Mouse (Mus musculus): ENCODE measurements around the gene Klhl23. TPM values are rescaled to one million over a fixed set of nuclear protein-coding genes. Genes with fewer than 3 reads are reported as not detected.
A peak's percentile ranks its signal among the peaks of the same experiment; 100 is the strongest.

Klhl23 gene
- polyA plus RNA-seq, 1 experiment from 2014 or later = 43.9 TPM

GRCm38 (mm10) chr2:69840261-69840660 lies 18.5 kb downstream of the Klhl23 start:
- H3K9ac ChIP-seq (ENCODE audit: low read length) = no peak overlapping the region
- no peak overlapping the region for H3K27ac ChIP-seq (ENCODE audit: low read length)
- no peaks in the 10 kb centered on the region for H3K9me3 ChIP-seq (replicated peaks; ENCODE audit: control insufficient read depth, low read length)
- 0 out of 2 replicates have a peak, but pooled peaks cover 4% of the 10 kb centered on the region for H3K36me3 ChIP-seq (ENCODE audit: control insufficient read depth, insufficient read depth, low read length)
- no peaks in the 10 kb centered on the region for H3K4me1 ChIP-seq (ENCODE audit: control insufficient read depth, insufficient read depth, low read length)
- H3K4me2 ChIP-seq (ENCODE audit: low read depth, low read length) = no peak overlapping the region
- no peak overlapping the region for H3K4me3 ChIP-seq (replicated peaks; ENCODE audit: low read length)
- WGBS = 36% methylated on average over 6 of the region's 6 CpGs
- H3K27me3 ChIP-seq (ENCODE audit: control insufficient read depth, insufficient read depth, low read length) = no peaks in the 10 kb centered on the region
- ATAC-seq (ENCODE audit: insufficient read depth, low FRiP score) = no peak

- Histone ChIP-seq H3K4me1 (ENCODE audit: control insufficient read depth, insufficient read depth, low read length) (0 out of 2 replicates have a peak, but pooled peaks cover 2% of the 10 kb centered on the region), H3K9ac (ENCODE audit: low read length) (no peak overlapping the region), H3K4me3 (replicated peaks; ENCODE audit: low read length) (no peak overlapping the region), H3K36me3 (ENCODE audit: control insufficient read depth, insufficient read depth, low read length) (no peaks in the 10 kb centered on the region), H3K9me3 (replicated peaks; ENCODE audit: control insufficient read depth, low read length) (no peaks in the 10 kb centered on the region), H3K27ac (ENCODE audit: low read length) (no peak overlapping the region), H3K4me2 (ENCODE audit: low read depth, low read length) (no peak overlapping the region), H3K27me3 (ENCODE audit: control insufficient read depth, insufficient read depth, low read length) (no peaks in the 10 kb centered on the region)
- WGBS = 62% methylated on average over 6 of the region's 6 CpGs
- no peak for ATAC-seq (ENCODE audit: insufficient read depth, low FRiP score)
These were observed 27.5 kb downstream of the Klhl23 start for GRCm38 (mm10) chr2:69849215-69849614.

DNA sequence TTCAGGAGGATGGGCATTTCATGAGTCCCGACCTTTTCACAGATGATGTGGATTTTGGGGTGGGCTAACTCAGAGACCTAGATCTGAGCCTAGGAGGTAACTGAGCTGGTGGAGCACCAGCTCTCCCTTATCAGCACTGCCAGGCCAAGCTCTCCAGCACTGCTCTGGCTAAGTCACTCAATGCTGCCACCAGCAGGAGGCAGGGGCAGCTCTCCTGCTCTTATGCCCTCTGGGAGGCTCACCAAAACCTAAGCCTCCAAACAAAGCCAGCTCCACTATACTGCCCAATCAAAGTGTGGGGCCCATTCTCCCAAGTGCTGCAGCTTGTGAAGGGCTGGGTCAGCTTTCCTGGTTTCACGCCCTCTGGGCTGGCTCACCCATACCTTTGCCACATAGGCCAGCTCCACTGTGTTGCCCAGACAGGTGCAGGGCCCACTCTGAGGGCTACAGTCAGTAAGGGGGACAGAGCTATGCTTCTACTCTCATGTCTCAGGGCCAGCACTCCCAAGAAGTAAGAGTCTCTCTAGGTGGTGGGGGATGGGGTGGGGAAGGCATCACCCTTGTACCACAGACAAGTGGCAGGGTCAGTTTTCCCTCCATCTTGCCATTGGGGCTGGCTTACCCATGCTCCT lies 29.8 kb downstream of the Klhl23 start:
- H3K4me2 ChIP-seq (ENCODE audit: low read depth, low read length) = no peak overlapping the region
- H3K36me3 ChIP-seq (ENCODE audit: control insufficient read depth, insufficient read depth, low read length) = no peaks in the 10 kb centered on the region
- H3K4me3 ChIP-seq (replicated peaks; ENCODE audit: low read length) = no peak overlapping the region
- no peak; the same call in 1 of the 2 replicates for ATAC-seq (ENCODE audit: insufficient read depth, low FRiP score)
- H3K9me3 ChIP-seq (replicated peaks; ENCODE audit: control insufficient read depth, low read length) = no peaks in the 10 kb centered on the region
- no peak overlapping the region for H3K9ac ChIP-seq (ENCODE audit: low read length)
- no peaks in the 10 kb centered on the region for H3K27me3 ChIP-seq (ENCODE audit: control insufficient read depth, insufficient read depth, low read length)
- WGBS = 60% methylated on average over 2 of the region's 2 CpGs
- H3K4me1 ChIP-seq (ENCODE audit: control insufficient read depth, insufficient read depth, low read length) = 0 out of 2 replicates have a peak, but pooled peaks cover 2% of the 10 kb centered on the region
- H3K27ac ChIP-seq (ENCODE audit: low read length) = no peak overlapping the region

- no peaks in the 10 kb centered on the region for H3K27me3 ChIP-seq (ENCODE audit: control insufficient read depth, insufficient read depth, low read length)
- peak overlapping the region; percentile 59 for H3K27ac ChIP-seq (ENCODE audit: low read length)
- 31% methylated on average over 8 of the region's 8 CpGs for WGBS
- H3K9me3 ChIP-seq (replicated peaks; ENCODE audit: control insufficient read depth, low read length) = no peaks in the 10 kb centered on the region
- ATAC-seq (ENCODE audit: insufficient read depth, low FRiP score) = peak; percentile 57; the same call in 1 of the 2 replicates
- H3K36me3 ChIP-seq (ENCODE audit: control insufficient read depth, insufficient read depth, low read length) = no peaks in the 10 kb centered on the region
- H3K9ac ChIP-seq (ENCODE audit: low read length) = no peak overlapping the region
- H3K4me1 ChIP-seq (ENCODE audit: control insufficient read depth, insufficient read depth, low read length) = no peaks in the 10 kb centered on the region
- H3K4me2 ChIP-seq (ENCODE audit: low read depth, low read length) = no peak overlapping the region
- H3K4me3 ChIP-seq (replicated peaks; ENCODE audit: low read length) = no peak overlapping the region
These were observed 34.6 kb downstream of the Klhl23 start for GRCm38 (mm10) chr2:69856392-69856791.

- ATAC-seq (ENCODE audit: insufficient read depth, low FRiP score) = no peak
- no peak overlapping the region for H3K4me3 ChIP-seq (replicated peaks; ENCODE audit: low read length)
These were observed 36.1 kb downstream of the Klhl23 start for GRCm38 (mm10) chr2:69857882-69858281.

GRCm38 (mm10) chr2:69860972-69861452 lies 39.3 kb downstream of the Klhl23 start:
- Histone ChIP-seq H3K9ac (ENCODE audit: low read length) (peak overlapping the region; percentile 100), H3K27me3 (ENCODE audit: control insufficient read depth, insufficient read depth, low read length) (no peaks in the 10 kb centered on the region), H3K4me2 (ENCODE audit: low read depth, low read length) (peak overlapping the region; percentile 53), H3K9me3 (replicated peaks; ENCODE audit: control insufficient read depth, low read length) (no peaks in the 10 kb centered on the region), H3K4me1 (ENCODE audit: control insufficient read depth, insufficient read depth, low read length) (peaks cover 5% of the 10 kb centered on the region; the same call in 1 of the 2 replicates), H3K4me3 (replicated peaks; ENCODE audit: low read length) (peak overlapping the region; percentile 84), H3K36me3 (ENCODE audit: control insufficient read depth, insufficient read depth, low read length) (no peaks in the 10 kb centered on the region), H3K27ac (ENCODE audit: low read length) (peak overlapping the region; percentile 48)
- ATAC-seq (ENCODE audit: insufficient read depth, low FRiP score) = no peak
- 11% methylated on average over 13 of the region's 13 CpGs for WGBS

More at GRCm38 (mm10) chr2:69857882-69858281, 36.1 kb downstream of the Klhl23 start:
- Histone ChIP-seq H3K36me3 (ENCODE audit: control insufficient read depth, insufficient read depth, low read length) (no peaks in the 10 kb centered on the region), H3K9me3 (replicated peaks; ENCODE audit: control insufficient read depth, low read length) (no peaks in the 10 kb centered on the region), H3K27me3 (ENCODE audit: control insufficient read depth, insufficient read depth, low read length) (no peaks in the 10 kb centered on the region), H3K4me1 (ENCODE audit: control insufficient read depth, insufficient read depth, low read length) (peaks cover 5% of the 10 kb centered on the region; the same call in 1 of the 2 replicates), H3K27ac (ENCODE audit: low read length) (no peak overlapping the region), H3K4me2 (ENCODE audit: low read depth, low read length) (no peak overlapping the region), H3K9ac (ENCODE audit: low read length) (no peak overlapping the region)
- 83% methylated on average over 1 of the region's 1 CpGs for WGBS

DNA sequence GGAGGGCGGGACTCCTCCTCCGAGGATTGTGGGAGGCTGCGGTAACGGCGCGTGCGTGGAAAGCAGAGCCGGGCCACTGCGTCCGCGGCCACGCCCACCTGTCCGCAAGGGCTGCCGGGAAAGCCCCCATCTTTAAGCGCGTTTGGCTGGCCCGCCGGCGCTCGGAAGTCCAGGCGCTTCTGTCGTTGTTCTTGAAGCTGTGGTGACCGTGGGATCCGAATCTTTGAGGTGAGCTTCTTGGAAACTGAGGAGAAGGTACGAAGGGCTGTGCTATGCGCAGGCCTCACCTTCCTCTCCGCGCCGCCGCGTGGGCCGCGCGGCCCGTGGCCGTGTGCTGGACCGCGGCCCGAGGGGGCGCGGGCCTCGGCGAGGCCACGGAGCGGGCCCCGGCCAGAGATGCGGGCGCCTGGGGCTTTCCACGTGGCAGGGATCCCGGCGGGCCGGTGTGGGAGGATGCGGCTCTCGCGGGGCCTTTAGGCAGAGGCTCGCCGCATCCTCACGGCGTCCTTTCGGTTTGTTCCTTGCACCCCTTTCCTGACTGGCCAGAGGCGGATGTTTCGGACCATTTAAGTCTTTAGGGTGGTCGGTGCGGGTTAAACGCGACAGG lies 39.8 kb downstream of the Klhl23 start, which contains the start of gene Ssb:
TSS of gene Ssb (plus strand) at position 78 of the 607 bp plus-strand sequence.
- 0 out of 2 replicates have a peak, but pooled peaks cover 4% of the 10 kb centered on the region for H3K36me3 ChIP-seq (ENCODE audit: control insufficient read depth, insufficient read depth, low read length)
- peaks cover 5% of the 10 kb centered on the region; the same call in 1 of the 2 replicates for H3K4me1 ChIP-seq (ENCODE audit: control insufficient read depth, insufficient read depth, low read length)
- no peaks in the 10 kb centered on the region for H3K9me3 ChIP-seq (replicated peaks; ENCODE audit: control insufficient read depth, low read length)
- peak; percentile 97 for ATAC-seq (ENCODE audit: insufficient read depth, low FRiP score)
- H3K4me2 ChIP-seq (ENCODE audit: low read depth, low read length) = peak within 1 kb of the TSS; percentile 70
- under 1% methylated on average over 64 of the region's 66 CpGs for WGBS
- H3K27me3 ChIP-seq (ENCODE audit: control insufficient read depth, insufficient read depth, low read length) = no peaks in the 10 kb centered on the region
- H3K9ac ChIP-seq (ENCODE audit: low read length) = peak within 1 kb of the TSS; percentile 100
- H3K4me3 ChIP-seq (replicated peaks; ENCODE audit: low read length) = peak within 1 kb of the TSS; percentile 84
- H3K27ac ChIP-seq (ENCODE audit: low read length) = peak within 1 kb of the TSS; percentile 92

GRCm38 (mm10) chr2:69862117-69862657 lies 40.4 kb downstream of the Klhl23 start:
- Histone ChIP-seq H3K27me3 (ENCODE audit: control insufficient read depth, insufficient read depth, low read length) (no peaks in the 10 kb centered on the region), H3K27ac (ENCODE audit: low read length) (peak overlapping the region; percentile 92), H3K36me3 (ENCODE audit: control insufficient read depth, insufficient read depth, low read length) (peaks cover 8% of the 10 kb centered on the region; the same call in 1 of the 2 replicates), H3K9me3 (replicated peaks; ENCODE audit: control insufficient read depth, low read length) (no peaks in the 10 kb centered on the region), H3K4me1 (ENCODE audit: control insufficient read depth, insufficient read depth, low read length) (peaks cover 5% of the 10 kb centered on the region; the same call in 1 of the 2 replicates), H3K4me3 (replicated peaks; ENCODE audit: low read length) (peak overlapping the region; percentile 84), H3K4me2 (ENCODE audit: low read depth, low read length) (peak overlapping the region; percentile 70), H3K9ac (ENCODE audit: low read length) (peak overlapping the region; percentile 100)
- WGBS = 1% methylated on average over 13 of the region's 13 CpGs
- ATAC-seq (ENCODE audit: insufficient read depth, low FRiP score) = no peak

DNA sequence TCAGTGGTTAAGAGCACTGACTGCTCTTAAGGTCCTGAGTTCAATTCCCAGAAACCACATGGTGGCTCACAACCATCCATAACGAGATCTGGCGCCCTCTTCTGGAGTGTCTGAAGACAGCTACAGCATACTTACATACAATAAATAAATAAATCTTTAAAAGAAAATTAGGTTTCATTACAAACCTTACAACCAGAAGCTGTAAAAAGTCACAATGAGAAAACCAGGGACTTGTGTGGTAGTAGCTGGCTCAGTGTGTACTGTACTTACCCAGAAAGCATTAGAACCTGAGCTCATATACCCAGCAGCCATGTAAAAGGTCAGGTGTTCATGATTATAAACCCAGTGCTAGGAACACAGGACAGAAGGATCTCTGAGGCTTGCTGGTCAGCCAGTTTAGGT lies 62.2 kb downstream of the Klhl23 start:
- peaks cover 3% of the 10 kb centered on the region; the same call in 1 of the 2 replicates for H3K4me1 ChIP-seq (ENCODE audit: control insufficient read depth, insufficient read depth, low read length)
- ATAC-seq (ENCODE audit: insufficient read depth, low FRiP score) = no peak

More for the DNA sequence above, 62.2 kb downstream of the Klhl23 start:
- WGBS = 70% methylated on average over 2 of the region's 2 CpGs
- no peaks in the 10 kb centered on the region for H3K36me3 ChIP-seq (ENCODE audit: control insufficient read depth, insufficient read depth, low read length)
- no peak overlapping the region for H3K27ac ChIP-seq (ENCODE audit: low read length)
- no peaks in the 10 kb centered on the region for H3K9me3 ChIP-seq (replicated peaks; ENCODE audit: control insufficient read depth, low read length)
- 0 out of 2 replicates have a peak overlapping the region, but pooled peaks have one; percentile 52 for H3K4me2 ChIP-seq (ENCODE audit: low read depth, low read length)
- no peak overlapping the region for H3K9ac ChIP-seq (ENCODE audit: low read length)
- no peaks in the 10 kb centered on the region for H3K27me3 ChIP-seq (ENCODE audit: control insufficient read depth, insufficient read depth, low read length)
- H3K4me3 ChIP-seq (replicated peaks; ENCODE audit: low read length) = no peak overlapping the region

All from stomach, embryonic 16.5 days (tissue).